In the genomic region with DNA sequence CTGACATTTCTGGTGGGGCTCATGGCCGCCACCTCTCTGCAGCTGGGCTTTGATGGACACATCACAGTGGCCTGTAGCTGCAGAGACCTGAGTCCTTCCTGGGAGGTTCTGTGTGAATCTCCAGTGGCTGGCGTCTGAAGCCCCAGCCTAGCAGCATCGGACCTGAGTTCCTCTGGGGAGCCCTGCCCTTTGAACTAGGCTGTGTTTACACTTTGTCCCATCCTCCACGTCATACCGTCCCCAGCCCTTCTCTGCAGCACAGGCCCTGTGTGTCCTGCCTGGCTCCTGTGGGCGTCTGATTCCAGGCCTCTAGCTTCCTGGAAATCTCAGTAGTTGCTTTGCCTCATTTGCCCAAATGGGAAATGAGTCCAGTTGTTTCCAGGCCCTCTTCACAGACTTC, we compare ENCODE assay signal across 29 mouse cellular contexts. TPM values are rescaled to one million over a fixed set of nuclear protein-coding genes. Genes with fewer than 3 reads are reported as not detected.
DNase-seq lines count a peak whose midpoint lies in the region; ATAC-seq and TF ChIP-seq lines count a peak whose summit lies in the region.
"Had no signal": no experiment of that assay in that cellular context is flagged by ENCODE, and none has a peak within 500 bp of the region (broad histone marks: within the 10 kb centered on the region; RNA-seq: fewer than 3 reads in every experiment).

No protein-coding gene starts in this region.

- WGBS in liver, embryonic 11.5 days = 83% methylated on average over 6 of the region's 6 CpGs
- WGBS in liver, embryonic 14.5 days (ENCODE audit: insufficient replicate concordance) = 75% methylated on average over 6 of the region's 6 CpGs
- whole genome bisulfite sequencing in liver, postnatal 0 days (ENCODE audit: insufficient replicate concordance) = 55% methylated on average over 6 of the region's 6 CpGs
- WGBS in kidney, embryonic 15.5 days = 69% methylated on average over 6 of the region's 6 CpGs

- peak; percentile 7 for DNase-seq in gastrocnemius, adult 2 months
- DNase-seq in gastrocnemius, postnatal 25 days = no peak
- DNase-seq in liver, embryonic 11.5 days (ENCODE audit: low spot score) = no peak
- no peak for DNase-seq in liver, embryonic 14.5 days (ENCODE audit: low read depth in 3 of 3, low spot score in 3 of 3)
- peak; percentile 45 for DNase-seq in liver, postnatal 0 days
- DNase-seq in embryo, embryonic 9.5 days (ENCODE audit: extremely low spot score) = no peak
- DNase-seq: adrenal gland, adult 2 months; adrenal gland, postnatal 14 days; cerebellum, adult 11 months; cerebellum, adult 2 months; cerebellum, adult 9-11 months; cerebellum, postnatal 25 days; gastrocnemius, postnatal 14 days; heart, adult 18-20 months; heart, postnatal 10 days; heart, postnatal 36 days had no signal

- H3K4me3 ChIP-seq in gastrocnemius, adult 2 months = no peak overlapping the region
- H3K4me3 ChIP-seq in liver, embryonic 11.5 days (ENCODE audit: low read depth, low read length) = no peak overlapping the region
- no peak overlapping the region for H3K4me3 ChIP-seq in liver, embryonic 14.5 days (ENCODE audit: insufficient read depth in 1 of 2, low read depth in 2 of 2, low read length in 2 of 2)
- H3K4me3 ChIP-seq in liver, postnatal 0 days (ENCODE audit: low read depth, low read length) = no peak overlapping the region
- no peak overlapping the region for H3K4me3 ChIP-seq in kidney, embryonic 15.5 days (replicated peaks)
- H3K4me3 ChIP-seq: embryonic facial prominence, embryonic 10.5 days; embryonic facial prominence, embryonic 13.5 days; erythroblast, embryonic 14.5 days; forebrain, embryonic 12.5 days; forebrain, embryonic 15.5 days; heart, embryonic 12.5 days; heart, embryonic 15.5 days; hindbrain, embryonic 10.5 days; hindbrain, embryonic 13.5 days had no signal

- no peak overlapping the region for H3K9ac ChIP-seq in liver, embryonic 11.5 days (ENCODE audit: low read depth, low read length)
- no peak overlapping the region for H3K9ac ChIP-seq in liver, embryonic 14.5 days (replicated peaks)
- H3K9ac ChIP-seq in liver, postnatal 0 days (replicated peaks) = no peak overlapping the region; the same call in 1 of the 2 replicates
- H3K9ac ChIP-seq in kidney, embryonic 15.5 days = no peak overlapping the region
- H3K9ac ChIP-seq: embryonic facial prominence, embryonic 13.5 days; forebrain, embryonic 12.5 days; forebrain, embryonic 15.5 days; heart, embryonic 12.5 days; heart, embryonic 15.5 days; hindbrain, embryonic 13.5 days had no signal

- no peaks in the 10 kb centered on the region for H3K9me3 ChIP-seq in liver, embryonic 11.5 days (ENCODE audit: control insufficient read depth, low read length)
- H3K9me3 ChIP-seq in liver, embryonic 14.5 days (ENCODE audit: control insufficient read depth, low read length) = no peaks in the 10 kb centered on the region
- H3K9me3 ChIP-seq in liver, postnatal 0 days (ENCODE audit: low read length) = no peaks in the 10 kb centered on the region
- no peaks in the 10 kb centered on the region for H3K9me3 ChIP-seq in kidney, embryonic 15.5 days (replicated peaks)
- H3K9me3 ChIP-seq: embryonic facial prominence, embryonic 10.5 days; embryonic facial prominence, embryonic 13.5 days; forebrain, embryonic 12.5 days; forebrain, embryonic 15.5 days; heart, embryonic 12.5 days; heart, embryonic 15.5 days; hindbrain, embryonic 10.5 days; hindbrain, embryonic 13.5 days had no signal

- TF ChIP-seq EP300 in liver, embryonic 14.5 days (IDR thresholded peaks at IDR 0.05; ENCODE audit: low read depth) = no peak
- no peak for TF ChIP-seq EP300 in liver, postnatal 0 days (IDR thresholded peaks at IDR 0.05; ENCODE audit: low read depth)

- no peak overlapping the region for H3K27ac ChIP-seq in gastrocnemius, adult 2 months
- peak overlapping the region; percentile 66; the same call in 1 of the 2 replicates for H3K27ac ChIP-seq in liver, embryonic 11.5 days (ENCODE audit: low read depth, low read length)
- peak overlapping the region; percentile 48 for H3K27ac ChIP-seq in liver, embryonic 14.5 days
- H3K27ac ChIP-seq in liver, postnatal 0 days (ENCODE audit: low read depth) = peak overlapping the region; percentile 58
- no peak overlapping the region for H3K27ac ChIP-seq in kidney, embryonic 15.5 days
- H3K27ac ChIP-seq: embryonic facial prominence, embryonic 10.5 days; embryonic facial prominence, embryonic 13.5 days; forebrain, embryonic 12.5 days; forebrain, embryonic 15.5 days; heart, embryonic 15.5 days; hindbrain, embryonic 10.5 days; hindbrain, embryonic 13.5 days had no signal

- H3K36me3 ChIP-seq in liver, embryonic 11.5 days (ENCODE audit: control insufficient read depth, insufficient read depth, low read length) = peaks cover 39% of the 10 kb centered on the region
- H3K36me3 ChIP-seq in liver, embryonic 14.5 days (replicated peaks; ENCODE audit: control insufficient read depth, insufficient read depth, low read depth) = peaks cover 54% of the 10 kb centered on the region
- H3K36me3 ChIP-seq in liver, postnatal 0 days (replicated peaks; ENCODE audit: insufficient read depth, low read length) = peaks cover 54% of the 10 kb centered on the region
- H3K36me3 ChIP-seq in kidney, embryonic 15.5 days = peaks cover 71% of the 10 kb centered on the region

- no peaks in the 10 kb centered on the region for H3K27me3 ChIP-seq in liver, embryonic 11.5 days (replicated peaks; ENCODE audit: control insufficient read depth, insufficient read depth, low read length)
- H3K27me3 ChIP-seq in liver, embryonic 14.5 days (ENCODE audit: control insufficient read depth, insufficient read depth, low read length) = no peaks in the 10 kb centered on the region
- H3K27me3 ChIP-seq in liver, postnatal 0 days (ENCODE audit: insufficient read depth, low read length) = no peaks in the 10 kb centered on the region
- no peaks in the 10 kb centered on the region for H3K27me3 ChIP-seq in kidney, embryonic 15.5 days
- H3K27me3 ChIP-seq: embryonic facial prominence, embryonic 13.5 days; forebrain, embryonic 12.5 days; forebrain, embryonic 15.5 days; heart, embryonic 12.5 days; heart, embryonic 15.5 days; hindbrain, embryonic 13.5 days; Patski had no signal

- no peak overlapping the region for H3K4me2 ChIP-seq in liver, embryonic 11.5 days
- H3K4me2 ChIP-seq in liver, embryonic 14.5 days (ENCODE audit: low read depth) = no peak overlapping the region
- H3K4me2 ChIP-seq in liver, postnatal 0 days (ENCODE audit: low read depth, low read length) = 0 out of 2 replicates have a peak overlapping the region, but pooled peaks have one; percentile 33
- no peak overlapping the region for H3K4me2 ChIP-seq in kidney, embryonic 15.5 days
- H3K4me2 ChIP-seq: embryonic facial prominence, embryonic 13.5 days; forebrain, embryonic 12.5 days; forebrain, embryonic 15.5 days; heart, embryonic 12.5 days; heart, embryonic 15.5 days; hindbrain, embryonic 13.5 days had no signal

- intact Hi-C loops in gastrocnemius, adult 2 months (cut with DNase I) = no loop called here

- no peak for ATAC-seq in liver, embryonic 11.5 days (replicated peaks; ENCODE audit: low FRiP score)
- no peak for ATAC-seq in liver, embryonic 14.5 days (ENCODE audit: insufficient read depth)
- ATAC-seq in liver, postnatal 0 days = peak; percentile 70
- no peak for ATAC-seq in megakaryocyte, adult 5-6 weeks (ENCODE audit: poor library complexity, severe bottlenecking)
- ATAC-seq in kidney, embryonic 15.5 days (replicated peaks; ENCODE audit: low FRiP score) = no peak
- ATAC-seq: forebrain, embryonic 15.5 days; hindbrain, embryonic 16.5 days; Patski had no signal

- no peak for TF ChIP-seq CTCF in gastrocnemius, adult 2 months (IDR thresholded peaks at IDR 0.05)
- no peak for TF ChIP-seq CTCF in liver, embryonic 14.5 days (IDR thresholded peaks at IDR 0.05; ENCODE audit: low read depth)
- TF ChIP-seq CTCF in liver, postnatal 0 days (IDR thresholded peaks at IDR 0.05; ENCODE audit: low read depth) = no peak

- peaks cover 27% of the 10 kb centered on the region for H3K4me1 ChIP-seq in liver, embryonic 11.5 days (replicated peaks; ENCODE audit: control insufficient read depth, insufficient read depth, low read length)
- H3K4me1 ChIP-seq in liver, embryonic 14.5 days (replicated peaks; ENCODE audit: control insufficient read depth in 2 of 2, insufficient read depth in 2 of 2, low read length in 1 of 2) = peaks cover 23 to 27% of the 10 kb centered on the region in 2 experiments
- peaks cover 14% of the 10 kb centered on the region; the same call in 1 of the 2 replicates for H3K4me1 ChIP-seq in liver, postnatal 0 days (ENCODE audit: insufficient read depth)
- H3K4me1 ChIP-seq in kidney, embryonic 15.5 days = no peaks in the 10 kb centered on the region
- H3K4me1 ChIP-seq: embryonic facial prominence, embryonic 10.5 days; embryonic facial prominence, embryonic 13.5 days; forebrain, embryonic 12.5 days; forebrain, embryonic 15.5 days; hindbrain, embryonic 10.5 days had no signal

RNA-seq across cellular contexts. Expression of gene Dnajc11, which starts 19.7 kb away (rescaled TPM):
- 10 to 100 TPM; 52.8 to 70.8 TPM for total RNA-seq in gastrocnemius, adult 2 months (2021)
- total RNA-seq in gastrocnemius, postnatal 25 days (2021) = 10 to 100 TPM; 59.3 to 68.8 TPM
- 101 and 102 TPM in 2 replicates for polyA plus RNA-seq in liver, embryonic 11.5 days (2014; fragmentation: Nextera tagmentation; extraction: Ambion mirVana)
- 32.9 and 34.4 TPM in 2 replicates for polyA plus RNA-seq in liver, embryonic 14.5 days (2012; rRNA removed)
- 32.9 and 42.2 TPM in 2 replicates for polyA plus RNA-seq in liver, embryonic 14.5 days (2014; fragmentation: Nextera tagmentation; extraction: Ambion mirVana)
- polyA plus RNA-seq in liver, postnatal 0 days (2015; fragmentation: Nextera tagmentation; extraction: Ambion mirVana) = 28.8 and 29.2 TPM in 2 replicates
- 18.1 and 18.5 TPM in 2 replicates for total RNA-seq in megakaryocyte, adult 5-6 weeks (2015)
- total RNA-seq in megakaryocyte, adult 5-6 weeks (2017) = 34.7 and 39.4 TPM in 2 replicates
- polyA plus RNA-seq in kidney, embryonic 15.5 days (2015; fragmentation: Nextera tagmentation; extraction: Ambion mirVana) = 77.6 and 78.3 TPM in 2 replicates

RNA-seq across cellular contexts. Expression of gene Thap3, which starts 35.6 kb away (rescaled TPM):
- total RNA-seq in gastrocnemius, adult 2 months (2021) = 10 to 100 TPM; 31.1 to 32.5 TPM
- total RNA-seq in gastrocnemius, postnatal 25 days (2021) = 10 to 100 TPM; 27.5 to 29.3 TPM
- 14.3 and 14.5 TPM in 2 replicates for polyA plus RNA-seq in liver, embryonic 11.5 days (2014; fragmentation: Nextera tagmentation; extraction: Ambion mirVana)
- 4.8 and 5.0 TPM in 2 replicates for polyA plus RNA-seq in liver, embryonic 14.5 days (2012; rRNA removed)
- 4.5 and 5.2 TPM in 2 replicates for polyA plus RNA-seq in liver, embryonic 14.5 days (2014; fragmentation: Nextera tagmentation; extraction: Ambion mirVana)
- polyA plus RNA-seq in liver, postnatal 0 days (2015; fragmentation: Nextera tagmentation; extraction: Ambion mirVana) = 5.7 and 6.8 TPM in 2 replicates
- total RNA-seq in megakaryocyte, adult 5-6 weeks (2015) = 9.6 and 11.2 TPM in 2 replicates
- total RNA-seq in megakaryocyte, adult 5-6 weeks (2017) = 10.3 and 12.9 TPM in 2 replicates
- polyA plus RNA-seq in kidney, embryonic 15.5 days (2015; fragmentation: Nextera tagmentation; extraction: Ambion mirVana) = 39.2 and 44.8 TPM in 2 replicates

RNA-seq across cellular contexts. Expression of gene Phf13, which starts 42.8 kb away (rescaled TPM):
- 1 to 10 TPM; 4.5 to 4.6 TPM for total RNA-seq in gastrocnemius, adult 2 months (2021)
- total RNA-seq in gastrocnemius, postnatal 25 days (2021) = 1 to 10 TPM; 2.8 to 3.4 TPM
- polyA plus RNA-seq in liver, embryonic 11.5 days (2014; fragmentation: Nextera tagmentation; extraction: Ambion mirVana) = 15.5 and 16.5 TPM in 2 replicates
- polyA plus RNA-seq in liver, embryonic 14.5 days (2012; rRNA removed) = 2.8 and 2.9 TPM in 2 replicates
- polyA plus RNA-seq in liver, embryonic 14.5 days (2014; fragmentation: Nextera tagmentation; extraction: Ambion mirVana) = 3.7 and 5.2 TPM in 2 replicates
- polyA plus RNA-seq in liver, postnatal 0 days (2015; fragmentation: Nextera tagmentation; extraction: Ambion mirVana) = 3.6 and 4.1 TPM in 2 replicates
- 3.9 and 5.6 TPM in 2 replicates for total RNA-seq in megakaryocyte, adult 5-6 weeks (2015)
- total RNA-seq in megakaryocyte, adult 5-6 weeks (2017) = 4.0 and 4.5 TPM in 2 replicates
- 31.2 and 32.1 TPM in 2 replicates for polyA plus RNA-seq in kidney, embryonic 15.5 days (2015; fragmentation: Nextera tagmentation; extraction: Ambion mirVana)

RNA-seq across cellular contexts. Expression of gene Klhl21, which starts 55.4 kb away (rescaled TPM):
- total RNA-seq in gastrocnemius, adult 2 months (2021) = 100 to 1,000 TPM in 1 of 2 experiments, 10 to 100 TPM in 1; 92.5 to 125 TPM
- total RNA-seq in gastrocnemius, postnatal 25 days (2021) = 10 to 100 TPM; 56.9 to 66.5 TPM
- 9.1 and 9.4 TPM in 2 replicates for polyA plus RNA-seq in liver, embryonic 11.5 days (2014; fragmentation: Nextera tagmentation; extraction: Ambion mirVana)
- polyA plus RNA-seq in liver, embryonic 14.5 days (2012; rRNA removed) = 4.4 and 5.3 TPM in 2 replicates
- 2.3 and 2.8 TPM in 2 replicates for polyA plus RNA-seq in liver, embryonic 14.5 days (2014; fragmentation: Nextera tagmentation; extraction: Ambion mirVana)
- polyA plus RNA-seq in liver, postnatal 0 days (2015; fragmentation: Nextera tagmentation; extraction: Ambion mirVana) = 4.2 TPM in 2 replicates
- total RNA-seq in megakaryocyte, adult 5-6 weeks (2015) = 2.6 and 3.8 TPM in 2 replicates
- 3.1 and 4.1 TPM in 2 replicates for total RNA-seq in megakaryocyte, adult 5-6 weeks (2017)
- 11.7 and 12.5 TPM in 2 replicates for polyA plus RNA-seq in kidney, embryonic 15.5 days (2015; fragmentation: Nextera tagmentation; extraction: Ambion mirVana)

Comparison
In these comparisons a context has a peak if more than half of its experiments do, and no peak if none do; other contexts are left out.
1. DNase-seq: peak in gastrocnemius, adult 2 months (single experiment) and liver, postnatal 0 days (single experiment); none in gastrocnemius, postnatal 25 days (single experiment), liver, embryonic 11.5 days (single experiment), liver, embryonic 14.5 days (0 of 3) and embryo, embryonic 9.5 days (single experiment).
2. H3K27ac ChIP-seq: peak in liver, embryonic 11.5 days (single experiment), liver, embryonic 14.5 days (single experiment) and liver, postnatal 0 days (single experiment); none in gastrocnemius, adult 2 months (single experiment) and kidney, embryonic 15.5 days (single experiment).